Mouse (Mus musculus) cerebellum, adult 2 months (tissue): ENCODE results near the gene Atxn7l1.

Experiments used
- CTCF ChIP-seq: fragments of 200-500 bp; IDR thresholded peaks from 2 replicates; pipeline ENCODE4 v1.5.1; 2011; ENCODE audit warnings: low read depth, mild to moderate bottlenecking, control low read depth, low read length, moderate library complexity, borderline replicate concordance; ENCODE audit not compliant: insufficient read depth
- POLR2A ChIP-seq: fragments of 200-500 bp; IDR thresholded peaks from 2 replicates; pipeline ENCODE4 v1.6.1; 2011; ENCODE audit warnings: low read length, control low read depth, borderline replicate concordance; ENCODE audit not compliant: insufficient read depth

GRCm38 (mm10) chr12:33130401-33130800, 17.1 kb upstream of the Atxn7l1 start:
- no peak for TF ChIP-seq POLR2A
- TF ChIP-seq CTCF = no peak
